In the genomic region with DNA sequence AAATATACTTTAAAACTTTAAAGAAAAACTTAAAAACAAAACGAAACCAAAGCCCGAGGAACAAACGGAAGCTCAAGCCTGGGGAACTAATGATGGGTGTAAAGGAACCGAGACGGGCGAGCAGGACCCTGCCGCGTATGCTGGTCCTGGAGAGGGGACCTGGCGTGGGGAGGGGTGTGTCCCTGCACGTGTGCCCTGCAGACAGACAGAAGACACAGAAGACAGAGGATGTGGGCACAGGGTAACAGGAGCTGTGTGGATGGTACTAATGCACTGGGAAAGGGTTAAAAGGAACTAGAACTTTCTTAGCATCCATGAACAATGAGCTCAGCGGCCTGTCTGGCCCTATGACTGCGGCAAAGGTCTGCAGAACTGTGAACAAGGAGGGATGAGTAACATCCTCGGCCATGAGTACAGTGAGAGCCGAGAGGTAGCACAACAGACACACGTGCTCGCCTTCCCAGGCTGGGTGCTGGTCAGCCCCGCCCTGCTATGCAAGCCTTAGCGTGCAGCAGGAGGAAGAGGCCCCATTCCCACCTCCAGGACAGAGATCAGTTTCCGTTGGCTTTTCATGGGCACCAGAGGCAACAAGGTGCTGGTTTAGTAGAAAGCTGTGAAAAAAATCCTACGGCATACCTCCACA, we compare ENCODE assay signal across 14 mouse cellular contexts. TPM values are rescaled to one million over a fixed set of nuclear protein-coding genes. Genes with fewer than 3 reads are reported as not detected.
A peak's percentile ranks its signal among the peaks of the same experiment; 100 is the strongest.
DNase-seq lines count a peak whose midpoint lies in the region; ATAC-seq and TF ChIP-seq lines count a peak whose summit lies in the region.
"Had no signal": no experiment of that assay in that cellular context is flagged by ENCODE, and none has a peak within 500 bp of the region (broad histone marks: within the 10 kb centered on the region; RNA-seq: fewer than 3 reads in every experiment).

No protein-coding gene starts in this region.

- ATAC-seq in hindbrain, postnatal 0 days, result peak; percentile 55; the same call in 1 of the 2 replicates
- ATAC-seq: CD4-positive, CD25-positive, alpha-beta regulatory T cell, adult 4 months had no signal

- peak overlapping the region; percentile 81 for H3K27ac ChIP-seq in left cerebral cortex, adult 2 months
- peak overlapping the region; percentile 98 for H3K27ac ChIP-seq in cortical plate, adult 2 months (ENCODE audit: insufficient read depth, low read length)
- H3K27ac ChIP-seq in hindbrain, postnatal 0 days, result peak overlapping the region; percentile 62; the same call in 1 of the 2 replicates
- peak overlapping the region; percentile 84 for H3K27ac ChIP-seq in olfactory bulb, adult 2 months (ENCODE audit: insufficient read depth, low read depth, low read length)
- H3K27ac ChIP-seq: liver, embryonic 14.5 days had no signal

- no peak overlapping the region for H3K9ac ChIP-seq in hindbrain, postnatal 0 days (replicated peaks; ENCODE audit: low read length)
- H3K9ac ChIP-seq: forebrain, postnatal 0 days; liver, embryonic 14.5 days had no signal

- WGBS in hindbrain, postnatal 0 days, result 86% methylated on average over 20 of the region's 20 CpGs
- WGBS in olfactory bulb, adult 2 months, result 76% methylated on average over 20 of the region's 20 CpGs

- TF ChIP-seq POLR2A in cortical plate, adult 2 months (IDR thresholded peaks at IDR 0.05; ENCODE audit: extremely low read depth, insufficient read depth, low read length), result no peak
- TF ChIP-seq POLR2A in olfactory bulb, adult 2 months (IDR thresholded peaks at IDR 0.05; ENCODE audit: insufficient read depth, low read depth, low read length), result no peak

- TF ChIP-seq CTCF in left cerebral cortex, adult 2 months (IDR thresholded peaks at IDR 0.05), result no peak
- no peak for TF ChIP-seq CTCF in cortical plate, adult 2 months (IDR thresholded peaks at IDR 0.05; ENCODE audit: extremely low read depth, insufficient read depth, low read length)
- no peak for TF ChIP-seq CTCF in hindbrain, postnatal 0 days (IDR thresholded peaks at IDR 0.05; ENCODE audit: low read depth)
- no peak for TF ChIP-seq CTCF in olfactory bulb, adult 2 months (IDR thresholded peaks at IDR 0.05; ENCODE audit: insufficient read depth, low read depth, low read length)

- no peaks in the 10 kb centered on the region for H3K27me3 ChIP-seq in hindbrain, postnatal 0 days (ENCODE audit: insufficient read depth, low read length)

- H3K4me3 ChIP-seq in left cerebral cortex, adult 2 months, result no peak overlapping the region
- no peak overlapping the region for H3K4me3 ChIP-seq in cortical plate, adult 2 months (ENCODE audit: insufficient read depth, low read length)
- no peak overlapping the region for H3K4me3 ChIP-seq in hindbrain, postnatal 0 days (ENCODE audit: low read length)
- H3K4me3 ChIP-seq in olfactory bulb, adult 2 months (ENCODE audit: insufficient read depth, low read depth, low read length), result no peak overlapping the region
- H3K4me3 ChIP-seq: myocyte had no signal

- intact Hi-C loops in left cerebral cortex, adult 2 months (cut with DNase I), result no loop called here
- intact Hi-C loops in left cerebral cortex, postnatal 10 days (cut with DNase I), result no loop called here
- intact Hi-C loops in heart, postnatal 14 days (cut with DNase I), result no loop called here

- H3K4me2 ChIP-seq in hindbrain, postnatal 0 days (ENCODE audit: low read depth, low read length), result no peak overlapping the region

- H3K9me3 ChIP-seq in hindbrain, postnatal 0 days (ENCODE audit: low read length), result no peaks in the 10 kb centered on the region

- peaks cover 28% of the 10 kb centered on the region for H3K36me3 ChIP-seq in hindbrain, postnatal 0 days (ENCODE audit: insufficient read depth, low read length)

- peaks cover 2% of the 10 kb centered on the region; the same call in 1 of the 2 replicates for H3K4me1 ChIP-seq in cortical plate, adult 2 months (ENCODE audit: control insufficient read depth, insufficient read depth, low read length)
- H3K4me1 ChIP-seq in hindbrain, postnatal 0 days (ENCODE audit: insufficient read depth, low read length), result no peaks in the 10 kb centered on the region
- H3K4me1 ChIP-seq in olfactory bulb, adult 2 months (ENCODE audit: control insufficient read depth, insufficient read depth, low read length), result peaks cover 6% of the 10 kb centered on the region

- DNase-seq in left cerebral cortex, adult 2 months (ENCODE audit: extremely low spot score in 1 of 2, low spot score in 2 of 2), result no peak
- no peak for DNase-seq in left cerebral cortex, postnatal 10 days (ENCODE audit: extremely low spot score in 1 of 2, low spot score in 2 of 2)
- no peak for DNase-seq in hindbrain, postnatal 0 days (ENCODE audit: low spot score)
- DNase-seq in kidney, postnatal 14 days, result no peak
- DNase-seq in thymus, postnatal 0 days (ENCODE audit: low spot score), result no peak
- no peak for DNase-seq in heart, postnatal 14 days
- DNase-seq: cerebellum, adult 8-10 months; forebrain, postnatal 0 days; right cerebral cortex, postnatal 25 days had no signal

RNA-seq across cellular contexts. Expression of a gene that starts 13.8 kb away (rescaled TPM):
- 10 to 100 TPM; 10.7 to 10.9 TPM for total RNA-seq in left cerebral cortex, adult 2 months (2021)
- total RNA-seq in left cerebral cortex, postnatal 10 days (2021), result 1 to 10 TPM; 8.4 to 8.7 TPM
- polyA plus RNA-seq in cortical plate, adult 2 months (2012; rRNA removed), result 4.1 and 4.3 TPM in 2 replicates
- total RNA-seq in hindbrain, postnatal 0 days (2014; rRNA removed), result 6.0 and 9.5 TPM in 2 replicates
- polyA plus RNA-seq in hindbrain, postnatal 0 days (2015; fragmentation: Nextera tagmentation; extraction: Ambion mirVana), result 5.4 and 6.0 TPM in 2 replicates
- polyA plus RNA-seq in olfactory bulb, adult 2 months (2012; ENCODE audit: insufficient read depth, insufficient read length, low replicate concordance, missing spikeins), result not detected in 2 replicates
- polyA plus RNA-seq in thymus, postnatal 0 days (2015; fragmentation: Nextera tagmentation; extraction: Ambion mirVana), result 3.7 and 5.9 TPM in 2 replicates
- total RNA-seq in heart, postnatal 14 days (2021), result 1 to 10 TPM; 6.7 to 7.7 TPM

RNA-seq across cellular contexts. Expression of a gene that starts 32.0 kb away (rescaled TPM):
- 10 to 100 TPM; 20.4 to 20.7 TPM for total RNA-seq in left cerebral cortex, adult 2 months (2021)
- total RNA-seq in left cerebral cortex, postnatal 10 days (2021), result 10 to 100 TPM; 18.5 to 18.6 TPM
- polyA plus RNA-seq in cortical plate, adult 2 months (2012; rRNA removed), result 11.4 and 12.1 TPM in 2 replicates
- total RNA-seq in hindbrain, postnatal 0 days (2014; rRNA removed), result 6.0 and 6.4 TPM in 2 replicates
- 20.5 and 22.5 TPM in 2 replicates for polyA plus RNA-seq in hindbrain, postnatal 0 days (2015; fragmentation: Nextera tagmentation; extraction: Ambion mirVana)
- not detected in 2 replicates for polyA plus RNA-seq in olfactory bulb, adult 2 months (2012; ENCODE audit: insufficient read depth, insufficient read length, low replicate concordance, missing spikeins)
- polyA plus RNA-seq in thymus, postnatal 0 days (2015; fragmentation: Nextera tagmentation; extraction: Ambion mirVana), result 46.5 and 49.1 TPM in 2 replicates
- 10 to 100 TPM; 10.3 to 11.7 TPM for total RNA-seq in heart, postnatal 14 days (2021)

RNA-seq across cellular contexts. Expression of a gene that starts 32.3 kb away (rescaled TPM):
- total RNA-seq in left cerebral cortex, adult 2 months (2021), result 10 to 100 TPM; 45.8 to 49.5 TPM
- 10 to 100 TPM; 35.1 to 38.9 TPM for total RNA-seq in left cerebral cortex, postnatal 10 days (2021)
- polyA plus RNA-seq in cortical plate, adult 2 months (2012; rRNA removed), result 59.6 and 71.7 TPM in 2 replicates
- total RNA-seq in hindbrain, postnatal 0 days (2014; rRNA removed), result 12.9 and 27.0 TPM in 2 replicates
- polyA plus RNA-seq in hindbrain, postnatal 0 days (2015; fragmentation: Nextera tagmentation; extraction: Ambion mirVana), result 62.5 and 69.8 TPM in 2 replicates
- not detected in 2 replicates for polyA plus RNA-seq in olfactory bulb, adult 2 months (2012; ENCODE audit: insufficient read depth, insufficient read length, low replicate concordance, missing spikeins)
- 55.6 and 58.3 TPM in 2 replicates for polyA plus RNA-seq in thymus, postnatal 0 days (2015; fragmentation: Nextera tagmentation; extraction: Ambion mirVana)
- total RNA-seq in heart, postnatal 14 days (2021), result 100 to 1,000 TPM; 157 to 162 TPM
